Mouse (Mus musculus) embryo, embryonic 10.5 days (tissue): Measurements from ENCODE around the gene Smtnl1.

Experiments
- DNase-seq: peaks from one replicate; pipeline ENCODE4 v3.0.0-alpha.2; 2015; ENCODE audit warnings: low spot score

The Smtnl1 gene

GRCm38 (mm10) chr2:84793154-84793553 is 29.3 kb downstream of the Smtnl1 start:
- no peak for DNase-seq

DNA sequence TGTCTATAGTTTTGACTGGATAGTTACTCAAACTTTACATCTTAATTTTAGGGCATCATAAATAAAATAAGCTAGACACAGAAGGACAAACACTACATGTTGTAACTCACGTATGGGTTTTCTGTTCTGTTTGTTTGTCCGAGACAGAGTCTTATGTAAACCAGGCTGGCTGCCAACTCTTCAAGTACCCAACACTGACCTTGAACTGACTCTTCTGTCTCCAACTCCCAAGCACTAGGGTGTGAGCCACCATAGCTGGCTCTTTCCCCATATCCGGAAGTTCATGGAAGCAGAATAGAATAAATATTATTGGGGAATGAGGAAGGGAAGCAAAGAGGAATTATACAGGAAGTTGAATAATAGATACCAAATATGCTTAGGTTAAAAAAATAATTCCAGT is 29.9 kb downstream of the Smtnl1 start:
- DNase-seq = no peak

- DNase-seq = no peak
These were observed 32.0 kb downstream of the Smtnl1 start for GRCm38 (mm10) chr2:84790418-84790817.

GRCm38 (mm10) chr2:84788316-84788715 is 34.1 kb downstream of the Smtnl1 start:
- DNase-seq = no peak

DNA sequence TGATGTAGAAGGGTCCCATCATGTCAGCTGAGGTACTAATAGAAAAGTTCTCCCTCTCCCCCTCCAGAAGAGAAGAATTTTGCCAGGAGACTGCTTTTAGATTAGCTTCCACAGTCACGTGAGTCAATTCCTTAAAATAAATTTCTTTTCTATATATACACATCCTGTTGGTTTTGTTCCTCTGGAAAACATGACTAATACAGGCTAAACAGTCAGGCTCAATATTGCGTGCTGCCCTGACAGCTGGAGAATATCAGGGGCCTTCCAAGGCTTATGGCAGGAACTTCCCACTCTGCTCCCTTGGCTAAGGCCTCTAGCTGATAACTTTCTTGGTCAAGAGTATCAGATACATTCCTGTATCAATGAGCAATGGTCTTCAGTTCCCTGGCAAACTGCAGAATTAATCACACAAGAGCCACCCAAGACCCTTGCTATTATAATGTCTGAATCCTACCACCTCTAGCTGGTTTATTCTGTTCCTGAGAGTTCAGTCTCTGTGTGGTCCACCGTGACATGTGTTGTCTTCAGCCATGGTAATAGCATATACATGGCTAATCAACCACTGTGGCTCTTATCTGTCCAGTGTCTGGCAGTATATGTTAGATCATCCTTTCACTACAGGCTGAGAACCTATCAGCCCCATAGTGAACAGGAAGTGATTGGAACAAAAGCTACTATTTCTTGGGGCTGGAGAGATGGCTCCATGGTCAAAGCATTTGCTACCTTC is 38.4 kb downstream of the Smtnl1 start:
- no peak for DNase-seq

DNA sequence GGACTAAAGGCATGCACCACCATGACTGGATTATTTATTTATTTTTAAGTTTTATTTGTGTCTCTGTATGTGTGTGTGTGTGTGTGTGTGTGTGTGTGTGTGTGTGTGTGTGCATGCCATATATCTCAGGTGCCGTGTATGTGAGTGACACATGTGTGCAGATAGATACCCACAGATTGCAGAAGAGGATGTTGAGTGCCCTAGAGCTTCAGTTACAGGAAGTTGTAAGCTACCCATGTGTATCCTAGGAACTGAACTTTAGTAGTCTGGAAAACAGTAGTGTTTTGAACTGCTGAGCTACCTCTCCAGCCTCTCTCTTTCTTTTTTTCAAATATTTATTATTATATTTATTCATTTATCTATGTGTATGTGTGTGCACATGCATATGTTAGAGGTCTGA is 39.1 kb downstream of the Smtnl1 start:
- DNase-seq = no peak

GRCm38 (mm10) chr2:84779210-84779609 is 43.2 kb downstream of the Smtnl1 start:
- DNase-seq = peak; percentile 31

DNA sequence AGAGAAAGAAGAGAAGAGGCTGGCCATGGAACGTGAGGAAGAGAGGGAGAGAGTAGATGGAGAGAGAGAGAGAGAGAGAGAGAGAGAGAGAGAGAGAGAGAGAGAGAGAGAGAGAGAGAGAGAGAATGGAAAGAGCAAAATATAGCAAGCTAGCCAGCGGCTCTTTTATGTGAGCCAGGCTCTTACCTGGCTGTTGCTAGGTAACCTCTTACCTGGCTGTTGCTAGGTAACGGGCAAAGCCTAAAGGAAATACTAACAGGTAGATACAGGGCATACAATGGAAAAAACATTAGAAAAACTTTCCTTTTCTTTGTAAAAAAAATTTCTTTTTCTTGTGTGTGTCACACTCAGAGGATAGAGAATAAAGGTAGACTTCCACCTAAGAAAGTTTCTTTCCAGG is 44.7 kb downstream of the Smtnl1 start:
- DNase-seq = no peak

DNA sequence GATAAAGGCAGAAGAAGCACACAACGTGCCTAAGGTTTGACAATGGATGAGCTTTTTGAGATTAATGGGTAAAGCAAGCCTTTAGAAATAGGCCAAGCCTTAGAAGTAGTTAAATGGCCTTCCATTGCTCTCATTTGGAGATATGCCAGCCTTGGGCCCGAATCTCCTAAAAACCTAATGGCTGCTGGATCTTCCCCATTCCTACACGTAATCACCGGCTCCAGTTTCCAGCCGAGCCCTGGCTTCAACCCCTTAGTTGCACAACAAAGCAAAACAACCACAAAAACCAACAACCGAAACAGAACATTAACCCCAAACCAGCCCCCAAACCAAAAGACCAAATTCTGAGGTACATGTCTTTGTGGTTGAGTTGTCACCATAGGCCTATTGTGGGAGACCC is 46.8 kb downstream of the Smtnl1 start:
- DNase-seq = no peak

GRCm38 (mm10) chr2:84775241-84775640 is 47.2 kb downstream of the Smtnl1 start, which contains the start of gene Serping1:
TSS of gene Serping1 (minus strand) at chr2:84775444.
- peak; percentile 47 for DNase-seq

- DNase-seq = peak; percentile 93
These were observed 47.7 kb downstream of the Smtnl1 start for GRCm38 (mm10) chr2:84774751-84775150.

- DNase-seq = no peak
These were observed 49.3 kb downstream of the Smtnl1 start for GRCm38 (mm10) chr2:84773195-84773594.

DNA sequence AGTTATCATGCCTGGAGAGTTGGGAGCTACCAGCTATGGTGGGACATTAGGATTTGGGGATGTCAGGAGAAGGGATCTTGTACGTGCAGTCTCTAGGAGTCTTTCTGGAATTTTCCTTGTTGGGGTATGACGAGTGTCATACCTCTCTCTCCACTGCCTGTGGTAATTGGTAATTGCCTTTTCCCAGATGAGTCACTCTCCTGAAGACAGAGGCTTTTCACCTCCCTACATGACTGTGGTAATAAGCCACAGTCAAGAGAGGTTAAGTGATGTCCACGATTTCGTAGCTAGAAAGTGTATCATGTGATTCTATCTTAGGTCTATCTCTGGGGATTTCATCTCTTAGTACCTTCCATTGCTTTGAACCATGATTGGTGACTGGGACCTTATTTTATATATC is 50.0 kb downstream of the Smtnl1 start:
- DNase-seq = no peak

- DNase-seq = no peak
These were observed 52.0 kb downstream of the Smtnl1 start for GRCm38 (mm10) chr2:84770501-84770900.

GRCm38 (mm10) chr2:84762818-84763217 is 59.6 kb downstream of the Smtnl1 start:
- DNase-seq = no peak

- no peak for DNase-seq
These were observed 60.2 kb downstream of the Smtnl1 start for GRCm38 (mm10) chr2:84762295-84762694.

DNA sequence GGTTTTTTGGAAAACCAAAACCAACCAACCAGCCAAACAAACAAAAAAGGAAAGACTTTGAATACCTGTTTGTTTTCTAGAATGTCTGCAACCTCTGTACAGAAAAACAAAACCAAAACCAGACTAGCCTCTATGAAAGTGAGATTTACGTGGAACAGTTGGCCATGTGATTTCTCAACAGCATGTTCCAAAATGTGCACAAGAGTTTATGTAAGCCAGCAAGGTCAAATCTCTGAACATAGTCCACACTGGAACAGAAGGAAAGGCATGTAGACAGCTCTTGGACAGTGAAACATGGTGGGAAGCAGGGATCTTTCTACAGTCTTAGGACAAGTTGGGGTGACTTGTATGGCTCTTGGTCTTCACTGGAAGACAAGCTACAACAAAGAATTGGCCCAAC is 60.6 kb downstream of the Smtnl1 start:
- DNase-seq = no peak

GRCm38 (mm10) chr2:84761309-84761708 is 61.1 kb downstream of the Smtnl1 start:
- DNase-seq = no peak
